Mouse (Mus musculus): Measurements from ENCODE around the gene Arfrp1. TPM values are rescaled to one million over a fixed set of nuclear protein-coding genes. Genes with fewer than 3 reads are reported as not detected.

The Arfrp1 gene
- total and polyA plus RNA-seq, 3 experiments: 42.3 to 52.3 (median 50.7) TPM

DNA sequence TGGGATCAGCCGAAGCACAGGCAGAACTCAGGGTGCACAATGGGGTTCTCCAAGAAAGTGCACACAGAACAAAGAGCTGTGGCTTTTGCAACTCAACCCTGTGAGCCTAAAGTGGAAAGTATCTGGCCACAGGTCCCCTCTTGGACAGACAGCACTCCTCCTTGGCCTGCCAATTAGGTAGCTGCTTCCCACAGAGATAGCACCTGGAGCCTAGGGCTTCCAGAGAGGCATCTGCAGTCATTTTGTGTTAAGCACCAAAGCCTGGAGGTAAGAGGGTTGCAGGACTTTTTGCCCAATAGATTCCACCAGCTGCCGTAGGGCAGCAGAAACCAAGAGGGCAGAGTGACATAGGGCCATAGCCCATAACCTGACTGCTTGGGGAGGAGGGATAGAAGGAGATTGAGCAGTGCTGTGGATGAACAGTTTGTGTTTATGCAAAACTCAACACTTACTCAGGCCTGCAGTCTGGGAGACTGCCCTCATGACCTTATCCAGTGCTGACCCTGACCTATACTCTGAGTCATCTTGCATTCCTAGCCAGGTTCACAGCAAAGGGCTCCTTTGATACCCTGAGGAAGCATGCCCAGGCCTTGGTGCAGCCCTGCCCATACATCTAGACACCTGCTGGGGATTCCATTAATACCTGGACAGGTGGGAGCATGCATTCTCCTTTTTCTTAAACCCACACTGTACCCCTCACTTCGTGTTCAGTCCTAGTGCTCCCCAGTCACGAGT lies 25.1 kb upstream of the Arfrp1 start:
- intact Hi-C loops (cut with DNase I): no loop called here
- DNase-seq: no peak
- Histone ChIP-seq H3K79me2 (replicated peaks; ENCODE audit: control insufficient read depth, insufficient read depth, low read length) (no peaks in the 10 kb centered on the region), H3K27me3 (ENCODE audit: control insufficient read depth, insufficient read depth, low read length) (no peaks in the 10 kb centered on the region), H3K4me1 (ENCODE audit: control insufficient read depth, insufficient read depth, low read length) (peaks cover 2% of the 10 kb centered on the region), H3K9ac (ENCODE audit: low read depth, low read length) (no peak overlapping the region), H3K4me3 (no peak overlapping the region), H3K27ac (no peak overlapping the region), H3K36me3 (ENCODE audit: control insufficient read depth, insufficient read depth, low read length) (no peaks in the 10 kb centered on the region)
- no peak for TF ChIP-seq EP300 (IDR thresholded peaks at IDR 0.05; ENCODE audit: insufficient read depth, low read depth, low read length)
- TF ChIP-seq CTCF (IDR thresholded peaks at IDR 0.05): no peak
- no peak for TF ChIP-seq POLR2A (IDR thresholded peaks at IDR 0.05; ENCODE audit: insufficient read depth, low read depth, low read length)
- WGBS: 72% methylated on average over 4 of the region's 4 CpGs

GRCm38 (mm10) chr2:181386663-181387210 lies 21.5 kb upstream of the Arfrp1 start:
- H3K79me2 ChIP-seq (replicated peaks; ENCODE audit: control insufficient read depth, insufficient read depth, low read length): no peaks in the 10 kb centered on the region
- H3K27ac ChIP-seq: no peak overlapping the region
- no peak overlapping the region for H3K9ac ChIP-seq (ENCODE audit: low read depth, low read length)
- no peak for DNase-seq
- WGBS: 73% methylated on average over 4 of the region's 4 CpGs
- intact Hi-C loops (cut with DNase I): no loop called here
- peaks cover 7% of the 10 kb centered on the region for H3K4me1 ChIP-seq (ENCODE audit: control insufficient read depth, insufficient read depth, low read length)
- no peaks in the 10 kb centered on the region for H3K27me3 ChIP-seq (ENCODE audit: control insufficient read depth, insufficient read depth, low read length)
- H3K36me3 ChIP-seq (ENCODE audit: control insufficient read depth, insufficient read depth, low read length): no peaks in the 10 kb centered on the region
- no peak overlapping the region for H3K4me3 ChIP-seq
- no peak for TF ChIP-seq POLR2A (IDR thresholded peaks at IDR 0.05; ENCODE audit: insufficient read depth, low read depth, low read length)
- no peak for TF ChIP-seq EP300 (IDR thresholded peaks at IDR 0.05; ENCODE audit: insufficient read depth, low read depth, low read length)
- TF ChIP-seq CTCF (IDR thresholded peaks at IDR 0.05): no peak

GRCm38 (mm10) chr2:181385885-181386284 lies 20.7 kb upstream of the Arfrp1 start:
- WGBS: 13% methylated on average over 3 of the region's 3 CpGs
- TF ChIP-seq POLR2A (IDR thresholded peaks at IDR 0.05; ENCODE audit: insufficient read depth, low read depth, low read length) (no peak), EP300 (IDR thresholded peaks at IDR 0.05; ENCODE audit: insufficient read depth, low read depth, low read length) (0 out of 2 replicates have a peak, but pooled peaks have one; percentile 8), CTCF (IDR thresholded peaks at IDR 0.05) (no peak)
- Histone ChIP-seq H3K36me3 (ENCODE audit: control insufficient read depth, insufficient read depth, low read length) (no peaks in the 10 kb centered on the region), H3K4me1 (ENCODE audit: control insufficient read depth, insufficient read depth, low read length) (peaks cover 8% of the 10 kb centered on the region), H3K9ac (ENCODE audit: low read depth, low read length) (no peak overlapping the region), H3K79me2 (replicated peaks; ENCODE audit: control insufficient read depth, insufficient read depth, low read length) (no peaks in the 10 kb centered on the region), H3K27ac (no peak overlapping the region; the same call in 1 of the 2 replicates), H3K27me3 (ENCODE audit: control insufficient read depth, insufficient read depth, low read length) (no peaks in the 10 kb centered on the region), H3K4me3 (no peak overlapping the region)
- intact Hi-C loops (cut with DNase I): no loop called here
- DNase-seq: peak; percentile 62 to 70

DNA sequence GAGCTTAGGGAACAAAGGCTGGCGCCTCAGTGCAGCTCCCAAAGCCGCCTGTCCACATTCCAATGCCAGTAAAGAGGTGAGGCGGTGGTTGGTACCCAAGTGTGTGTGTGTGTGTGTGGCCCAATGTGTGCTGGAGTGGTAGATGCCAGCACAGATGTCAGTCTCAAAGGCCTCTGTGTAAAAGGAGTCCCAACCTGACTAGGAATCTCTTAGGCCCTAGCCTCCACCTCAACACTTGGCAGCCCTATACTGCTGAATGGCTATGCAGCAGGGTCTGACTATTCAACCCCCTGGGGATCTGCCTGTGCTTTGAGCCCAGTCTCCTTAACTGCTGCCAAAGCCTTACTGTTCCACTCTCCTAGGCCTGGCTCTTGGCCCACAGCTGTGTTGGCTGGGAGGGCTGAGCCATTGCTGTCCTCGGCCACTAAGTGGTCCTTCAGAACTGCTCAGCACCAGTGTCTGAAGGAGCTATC lies 19.8 kb upstream of the Arfrp1 start:
- no peak overlapping the region; the same call in 1 of the 2 replicates for H3K27ac ChIP-seq
- intact Hi-C loops (cut with DNase I): no loop called here
- H3K79me2 ChIP-seq (replicated peaks; ENCODE audit: control insufficient read depth, insufficient read depth, low read length): no peaks in the 10 kb centered on the region
- no peaks in the 10 kb centered on the region for H3K27me3 ChIP-seq (ENCODE audit: control insufficient read depth, insufficient read depth, low read length)
- H3K9ac ChIP-seq (ENCODE audit: low read depth, low read length): no peak overlapping the region
- peaks cover 8% of the 10 kb centered on the region for H3K4me1 ChIP-seq (ENCODE audit: control insufficient read depth, insufficient read depth, low read length)
- H3K4me3 ChIP-seq: no peak overlapping the region
- WGBS: 50% methylated on average over 4 of the region's 4 CpGs
- no peaks in the 10 kb centered on the region for H3K36me3 ChIP-seq (ENCODE audit: control insufficient read depth, insufficient read depth, low read length)
- TF ChIP-seq CTCF (IDR thresholded peaks at IDR 0.05) (no peak), EP300 (IDR thresholded peaks at IDR 0.05; ENCODE audit: insufficient read depth, low read depth, low read length) (no peak), POLR2A (IDR thresholded peaks at IDR 0.05; ENCODE audit: insufficient read depth, low read depth, low read length) (no peak)
- DNase-seq: peak; percentile 74 to 78

GRCm38 (mm10) chr2:181384463-181384862 lies 19.3 kb upstream of the Arfrp1 start:
- TF ChIP-seq POLR2A (IDR thresholded peaks at IDR 0.05; ENCODE audit: insufficient read depth, low read depth, low read length) (no peak), CTCF (IDR thresholded peaks at IDR 0.05) (no peak), EP300 (IDR thresholded peaks at IDR 0.05; ENCODE audit: insufficient read depth, low read depth, low read length) (no peak)
- 88% methylated on average over 7 of the region's 7 CpGs for WGBS
- intact Hi-C loops (cut with DNase I): no loop called here
- Histone ChIP-seq H3K27me3 (ENCODE audit: control insufficient read depth, insufficient read depth, low read length) (no peaks in the 10 kb centered on the region), H3K36me3 (ENCODE audit: control insufficient read depth, insufficient read depth, low read length) (no peaks in the 10 kb centered on the region), H3K9ac (ENCODE audit: low read depth, low read length) (no peak overlapping the region), H3K4me1 (ENCODE audit: control insufficient read depth, insufficient read depth, low read length) (peaks cover 8% of the 10 kb centered on the region), H3K27ac (no peak overlapping the region), H3K79me2 (replicated peaks; ENCODE audit: control insufficient read depth, insufficient read depth, low read length) (no peaks in the 10 kb centered on the region), H3K4me3 (no peak overlapping the region)
- DNase-seq: no peak

All from heart, adult 2 months (tissue).